Mouse (Mus musculus) limb, embryonic 12.5 days (tissue): ENCODE results near the gene Adarb1. TPM values are rescaled to one million over a fixed set of nuclear protein-coding genes. Genes with fewer than 3 reads are reported as not detected.

Experiments used
- ATAC-seq: fragments of 200-750 bp; cut with Nextera tagmentation; 2 replicates; pipeline ENCODE4 v1.8.0; 2017; ENCODE audit warnings: low read depth, moderate TSS enrichment; ENCODE audit not compliant: insufficient number of reproducible peaks, insufficient read depth, low FRiP score, low TSS enrichment
- H3K27ac ChIP-seq: fragments of 300-500 bp; sonication (generic); 2 replicates; pipeline ENCODE4 v1.5.1; 2016; ENCODE audit warnings: mild to moderate bottlenecking, moderate library complexity
- H3K27me3 ChIP-seq: fragments of 300-500 bp; sonication (generic); 2 replicates; pipeline ENCODE4 v1.6.1; 2016; ENCODE audit warnings: mild to moderate bottlenecking, moderate library complexity
- H3K36me3 ChIP-seq: fragments of 300-500 bp; sonication (generic); 2 replicates; pipeline ENCODE4 v1.6.1; 2016; ENCODE audit warnings: mild to moderate bottlenecking, moderate library complexity
- H3K4me1 ChIP-seq: fragments of 300-500 bp; sonication (generic); replicated peaks from 2 replicates; pipeline ENCODE4 v1.6.1; 2016
- H3K4me2 ChIP-seq: fragments of 300-500 bp; sonication (generic); 2 replicates; pipeline ENCODE4 v1.6.1; 2016; ENCODE audit warnings: mild to moderate bottlenecking, moderate library complexity
- H3K4me3 ChIP-seq: fragments of 300-500 bp; sonication (generic); replicated peaks from 2 replicates; pipeline ENCODE4 v1.5.1; 2016; ENCODE audit warnings: mild to moderate bottlenecking
- H3K9ac ChIP-seq: fragments of 300-500 bp; sonication (generic); replicated peaks from 2 replicates; pipeline ENCODE4 v1.6.1; 2016; ENCODE audit warnings: mild to moderate bottlenecking, moderate library complexity
- H3K9me3 ChIP-seq: fragments of 300-500 bp; sonication (generic); 2 replicates; pipeline ENCODE4 v1.6.1; 2016; ENCODE audit warnings: mild to moderate bottlenecking, moderate library complexity
- whole genome bisulfite sequencing: fragments of 180-500 bp; shearing (Covaris S2); methylation state at CpG from one replicate; pipeline ENCODE4 v1.1.7; 2016; 5-methylcytosine and 5-hydroxymethylcytosine counted together
- polyA plus RNA-seq: library from polyadenylated mRNA; unstranded; fragments of >200 nt; fragmentation: Nextera tagmentation; extraction: Ambion mirVana; gene quantifications from 2 replicates; pipeline ENCODE4 v1.2.1, GENCODE M21; 2016

Adarb1 gene
- polyA plus RNA-seq, 1 experiment from 2014 or later, result 6.4 TPM

GRCm38 (mm10) chr10:77353031-77353745, 64.9 kb downstream of the Adarb1 start:
- H3K9me3 ChIP-seq, result no peaks in the 10 kb centered on the region
- H3K9ac ChIP-seq, result no peak overlapping the region
- WGBS, result 80% methylated on average over 6 of the region's 6 CpGs
- no peaks in the 10 kb centered on the region for H3K36me3 ChIP-seq
- ATAC-seq, result peak; percentile 47; the same call in 1 of the 2 replicates
- H3K4me3 ChIP-seq, result no peak overlapping the region
- H3K4me1 ChIP-seq, result no peaks in the 10 kb centered on the region
- no peaks in the 10 kb centered on the region for H3K27me3 ChIP-seq
- H3K4me2 ChIP-seq, result no peak overlapping the region
- no peak overlapping the region for H3K27ac ChIP-seq

GRCm38 (mm10) chr10:77342842-77343241, 75.2 kb downstream of the Adarb1 start:
- Histone ChIP-seq H3K4me3 (no peak overlapping the region), H3K36me3 (no peaks in the 10 kb centered on the region), H3K9ac (no peak overlapping the region), H3K9me3 (no peaks in the 10 kb centered on the region), H3K4me1 (peaks cover 14% of the 10 kb centered on the region; the same call in 1 of the 2 replicates), H3K27ac (no peak overlapping the region), H3K4me2 (no peak overlapping the region), H3K27me3 (no peaks in the 10 kb centered on the region)
- WGBS, result 79% methylated on average over 3 of the region's 3 CpGs
- ATAC-seq, result no peak

GRCm38 (mm10) chr10:77341711-77342110, 76.4 kb downstream of the Adarb1 start:
- no peak overlapping the region for H3K27ac ChIP-seq
- ATAC-seq, result no peak
- H3K9ac ChIP-seq, result no peak overlapping the region
- peaks cover 17% of the 10 kb centered on the region; the same call in 1 of the 2 replicates for H3K4me1 ChIP-seq
- H3K4me2 ChIP-seq, result no peak overlapping the region
- no peaks in the 10 kb centered on the region for H3K9me3 ChIP-seq
- no peak overlapping the region for H3K4me3 ChIP-seq
- no peaks in the 10 kb centered on the region for H3K27me3 ChIP-seq
- H3K36me3 ChIP-seq, result no peaks in the 10 kb centered on the region

DNA sequence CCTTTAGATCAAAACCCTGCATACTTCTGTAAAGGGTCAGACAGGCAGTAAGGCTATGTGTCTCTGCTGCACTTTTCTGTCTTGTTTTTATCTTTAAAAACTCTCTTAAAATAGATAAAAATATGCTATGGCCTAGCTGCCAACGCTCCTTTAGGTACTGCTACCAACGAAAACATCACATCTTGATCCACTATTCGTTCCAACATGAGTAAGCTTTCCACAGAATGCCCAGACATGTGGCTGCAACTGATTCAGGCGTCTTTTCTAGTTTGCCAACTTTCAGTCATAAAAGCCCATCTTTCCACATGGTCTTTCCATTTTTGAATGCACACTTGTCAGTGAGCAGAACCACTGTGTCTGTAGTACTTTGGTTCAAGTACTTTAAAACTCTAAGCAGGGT, 77.0 kb downstream of the Adarb1 start:
- no peak overlapping the region for H3K9ac ChIP-seq
- H3K9me3 ChIP-seq, result no peaks in the 10 kb centered on the region
- ATAC-seq, result no peak
- H3K27ac ChIP-seq, result no peak overlapping the region
- H3K4me1 ChIP-seq, result peaks cover 17% of the 10 kb centered on the region; the same call in 1 of the 2 replicates
- H3K4me3 ChIP-seq, result no peak overlapping the region
- H3K36me3 ChIP-seq, result no peaks in the 10 kb centered on the region
- 88% methylated on average over 4 of the region's 4 CpGs for WGBS
- H3K4me2 ChIP-seq, result no peak overlapping the region
- no peaks in the 10 kb centered on the region for H3K27me3 ChIP-seq

DNA sequence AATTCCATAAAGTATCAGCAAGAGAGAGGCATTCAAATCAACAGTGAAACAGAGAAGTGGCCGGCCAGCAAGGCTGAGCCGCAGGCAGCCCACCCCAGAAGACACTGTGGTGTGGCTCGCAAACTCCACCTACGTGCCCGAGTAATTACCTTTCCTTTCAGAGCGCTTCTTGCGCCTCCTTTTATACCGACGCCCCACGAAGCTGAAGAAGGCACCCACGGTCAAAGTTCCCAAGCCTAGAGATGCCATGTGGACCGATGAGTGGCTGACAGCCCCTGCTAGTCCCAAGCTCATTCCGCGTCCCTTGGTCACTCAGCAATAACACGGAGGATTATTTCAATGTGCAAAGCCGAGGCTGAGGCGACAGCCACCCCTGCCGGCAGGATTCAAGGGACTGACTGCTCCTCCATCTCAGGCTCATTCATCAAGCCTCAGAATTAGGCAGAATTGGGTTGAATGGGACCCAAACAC, 78.2 kb downstream of the Adarb1 start:
- Histone ChIP-seq H3K27ac (no peak overlapping the region), H3K4me3 (peak overlapping the region; percentile 30), H3K4me2 (peak overlapping the region; percentile 58), H3K36me3 (no peaks in the 10 kb centered on the region), H3K9ac (peak overlapping the region; percentile 34; the same call in 1 of the 2 replicates), H3K27me3 (no peaks in the 10 kb centered on the region), H3K9me3 (no peaks in the 10 kb centered on the region), H3K4me1 (peaks cover 17% of the 10 kb centered on the region; the same call in 1 of the 2 replicates)
- 23% methylated on average over 18 of the region's 18 CpGs for WGBS
- ATAC-seq, result no peak

GRCm38 (mm10) chr10:77333518-77333917, 84.6 kb downstream of the Adarb1 start:
- Histone ChIP-seq H3K27ac (no peak overlapping the region), H3K4me3 (no peak overlapping the region), H3K4me1 (peaks cover 22% of the 10 kb centered on the region), H3K4me2 (no peak overlapping the region), H3K27me3 (peaks cover 11% of the 10 kb centered on the region; the same call in 1 of the 2 replicates), H3K36me3 (no peaks in the 10 kb centered on the region), H3K9me3 (no peaks in the 10 kb centered on the region), H3K9ac (no peak overlapping the region)
- WGBS, result 73% methylated on average over 9 of the region's 9 CpGs
- no peak for ATAC-seq

GRCm38 (mm10) chr10:77329446-77330094, 88.5 kb downstream of the Adarb1 start:
- WGBS, result 66% methylated on average over 11 of the region's 11 CpGs
- H3K9ac ChIP-seq, result no peak overlapping the region
- no peak overlapping the region for H3K4me2 ChIP-seq
- H3K27me3 ChIP-seq, result peaks cover 11% of the 10 kb centered on the region; the same call in 1 of the 2 replicates
- no peaks in the 10 kb centered on the region for H3K9me3 ChIP-seq
- H3K4me1 ChIP-seq, result peaks cover 18% of the 10 kb centered on the region
- H3K4me3 ChIP-seq, result no peak overlapping the region
- H3K36me3 ChIP-seq, result no peaks in the 10 kb centered on the region
- H3K27ac ChIP-seq, result no peak overlapping the region
- ATAC-seq, result no peak

GRCm38 (mm10) chr10:77324716-77325115, 93.4 kb downstream of the Adarb1 start:
- no peak overlapping the region for H3K4me3 ChIP-seq
- 0 out of 2 replicates have a peak, but pooled peaks cover 2% of the 10 kb centered on the region for H3K27me3 ChIP-seq
- H3K4me2 ChIP-seq, result no peak overlapping the region
- no peaks in the 10 kb centered on the region for H3K9me3 ChIP-seq
- no peak overlapping the region for H3K9ac ChIP-seq
- ATAC-seq, result no peak
- WGBS, result 86% methylated on average over 6 of the region's 6 CpGs
- H3K36me3 ChIP-seq, result no peaks in the 10 kb centered on the region
- H3K27ac ChIP-seq, result no peak overlapping the region
- H3K4me1 ChIP-seq, result no peaks in the 10 kb centered on the region

GRCm38 (mm10) chr10:77321611-77322010, 96.5 kb downstream of the Adarb1 start:
- Histone ChIP-seq H3K4me3 (no peak overlapping the region), H3K4me2 (no peak overlapping the region), H3K36me3 (no peaks in the 10 kb centered on the region), H3K27ac (no peak overlapping the region), H3K4me1 (no peaks in the 10 kb centered on the region), H3K9me3 (no peaks in the 10 kb centered on the region), H3K27me3 (no peaks in the 10 kb centered on the region), H3K9ac (no peak overlapping the region)
- WGBS, result 85% methylated on average over 8 of the region's 8 CpGs
- no peak for ATAC-seq

GRCm38 (mm10) chr10:77321001-77321400, 97.1 kb downstream of the Adarb1 start:
- Histone ChIP-seq H3K36me3 (no peaks in the 10 kb centered on the region), H3K9me3 (no peaks in the 10 kb centered on the region), H3K4me3 (no peak overlapping the region), H3K4me2 (no peak overlapping the region), H3K27me3 (no peaks in the 10 kb centered on the region), H3K9ac (no peak overlapping the region), H3K27ac (no peak overlapping the region), H3K4me1 (no peaks in the 10 kb centered on the region)
- WGBS, result 76% methylated on average over 1 of the region's 1 CpGs
- ATAC-seq, result no peak

DNA sequence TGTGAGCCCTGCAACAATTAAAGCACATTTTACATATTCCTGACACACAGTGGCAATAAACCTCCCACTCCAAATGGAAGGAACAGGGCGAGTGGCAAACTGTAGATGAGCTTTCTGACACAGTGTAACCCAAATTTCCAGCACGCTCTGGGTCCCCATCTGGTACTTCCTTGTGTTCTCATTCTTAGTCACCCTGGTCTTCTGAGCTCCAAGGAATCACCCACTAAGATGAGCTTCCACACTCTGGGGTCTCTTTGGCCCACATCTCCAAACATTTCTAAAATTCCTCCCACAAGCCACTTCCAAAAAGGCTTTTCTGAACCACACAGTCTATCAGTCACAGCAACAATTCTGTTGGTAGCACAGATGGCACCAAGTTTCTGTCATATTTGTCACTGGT, 102.4 kb downstream of the Adarb1 start:
- no peaks in the 10 kb centered on the region for H3K27me3 ChIP-seq
- H3K9me3 ChIP-seq, result no peaks in the 10 kb centered on the region
- H3K36me3 ChIP-seq, result peaks cover 3% of the 10 kb centered on the region; the same call in 1 of the 2 replicates
- no peak overlapping the region for H3K9ac ChIP-seq
- WGBS, result 83% methylated on average over 2 of the region's 2 CpGs
- no peak overlapping the region for H3K4me3 ChIP-seq
- H3K4me2 ChIP-seq, result no peak overlapping the region
- H3K27ac ChIP-seq, result no peak overlapping the region
- no peaks in the 10 kb centered on the region for H3K4me1 ChIP-seq
- ATAC-seq, result no peak
